Mouse (Mus musculus) heart, postnatal 0 days (tissue): ENCODE results near the gene Slc38a2. TPM values are rescaled to one million over a fixed set of nuclear protein-coding genes. Genes with fewer than 3 reads are reported as not detected.

ENCODE experiments used
- ATAC-seq: fragments of 200-750 bp; cut with Nextera tagmentation; 2 replicates; pipeline ENCODE4 v1.8.0; 2017; ENCODE audit warnings: low read depth, moderate number of reproducible peaks, moderate library complexity; ENCODE audit not compliant: insufficient read depth
- DNase-seq: peaks from one replicate; pipeline ENCODE4 v3.0.0-alpha.2; 2016; ENCODE audit warnings: low spot score
- H3K27ac ChIP-seq: fragments of 300-500 bp; sonication (generic); 2 replicates; pipeline ENCODE4 v1.5.1; 2014; ENCODE audit warnings: low read depth, mild to moderate bottlenecking
- H3K27me3 ChIP-seq: fragments of 300-500 bp; sonication (generic); 2 replicates; pipeline ENCODE4 v1.6.1; 2014; ENCODE audit warnings: low read length, mixed read lengths; ENCODE audit not compliant: control insufficient read depth, insufficient read depth
- H3K36me3 ChIP-seq: fragments of 300-500 bp; sonication (generic); replicated peaks from 2 replicates; pipeline ENCODE4 v1.6.1; 2014; ENCODE audit warnings: low read length, mixed read lengths; ENCODE audit not compliant: control insufficient read depth, insufficient read depth
- H3K4me1 ChIP-seq: fragments of 300-500 bp; sonication (generic); 2 replicates; pipeline ENCODE4 v1.6.1; 2014; ENCODE audit warnings: antibody characterized with exemption; ENCODE audit not compliant: control insufficient read depth, insufficient read depth
- H3K4me2 ChIP-seq: fragments of 300-500 bp; sonication (generic); 2 replicates; pipeline ENCODE4 v1.6.1; 2014; ENCODE audit warnings: low read depth, mild to moderate bottlenecking, low read length, moderate library complexity
- H3K4me3 ChIP-seq: fragments of 300-500 bp; sonication (generic); 2 replicates; pipeline ENCODE4 v1.5.1; 2014; ENCODE audit warnings: low read depth, low read length
- H3K9ac ChIP-seq: fragments of 300-500 bp; sonication (generic); replicated peaks from 2 replicates; pipeline ENCODE4 v1.6.1; 2014; ENCODE audit warnings: low read depth, low read length, mixed read lengths
- H3K9me3 ChIP-seq: fragments of 300-500 bp; sonication (generic); replicated peaks from 2 replicates; pipeline ENCODE4 v1.6.1; 2016; ENCODE audit warnings: low read length; ENCODE audit not compliant: control insufficient read depth
- CTCF ChIP-seq: IDR thresholded peaks from 2 replicates; pipeline ENCODE4 v1.5.1; 2016; ENCODE audit warnings: antibody characterized with exemption, control low read depth, low read depth
- EP300 ChIP-seq: IDR thresholded peaks from 2 replicates; pipeline ENCODE4 v1.6.1; 2016; ENCODE audit warnings: antibody characterized with exemption, low read depth
- WGBS: fragments of 180-500 bp; shearing (Covaris S2); extraction: QIAGEN DNeasy Blood & Tissue Kit; methylation state at CpG from one replicate; pipeline ENCODE4 v1.1.7; 2014; 5-methylcytosine and 5-hydroxymethylcytosine counted together
- polyA plus RNA-seq: library from polyadenylated mRNA; unstranded; fragments of >200 nt; fragmentation: Nextera tagmentation; extraction: Ambion mirVana; gene quantifications from 2 replicates; pipeline ENCODE4 v1.2.1, GENCODE M21; 2015
- total RNA-seq: library from RNA; depleted of rRNA; stranded (reverse); fragments of >200 nt; gene quantifications from 2 replicates; pipeline ENCODE4 v1.2.3, GENCODE M21; 2014; ENCODE audit warnings: low replicate concordance; rRNA removed

Gene Slc38a2
- total RNA-seq = 225 and 263 TPM in 2 replicates
- 130 and 144 TPM in 2 replicates for polyA plus RNA-seq

GRCm38 (mm10) chr15:96699521-96700511 lies at the start of gene Slc38a2:
Gene Slc38a2 (minus strand): TSS chr15:96699730.
- Histone ChIP-seq H3K9me3 (no peaks in the 10 kb centered on the region), H3K4me3 (peak within 1 kb of the TSS; percentile 78), H3K9ac (peak within 1 kb of the TSS; percentile 99), H3K27me3 (no peaks in the 10 kb centered on the region), H3K36me3 (peaks cover 37% of the 10 kb centered on the region), H3K4me2 (peak within 1 kb of the TSS; percentile 91), H3K27ac (peak within 1 kb of the TSS; percentile 99), H3K4me1 (peaks cover 16% of the 10 kb centered on the region)
- DNase-seq = peak; percentile 88
- ATAC-seq = peak; percentile 80
- under 1% methylated on average over 76 of the region's 76 CpGs for WGBS
- peak; percentile 83; the same call in 1 of the 2 replicates for TF ChIP-seq EP300
- peak; percentile 49 for TF ChIP-seq CTCF

- Histone ChIP-seq H3K27ac (peak overlapping the region; percentile 100), H3K4me3 (peak overlapping the region; percentile 3; the same call in 1 of the 2 replicates), H3K9me3 (no peaks in the 10 kb centered on the region), H3K4me2 (peak overlapping the region; percentile 29; the same call in 1 of the 2 replicates), H3K9ac (peak overlapping the region; percentile 63), H3K27me3 (no peaks in the 10 kb centered on the region), H3K4me1 (peaks cover 22% of the 10 kb centered on the region), H3K36me3 (no peaks in the 10 kb centered on the region)
- DNase-seq (peak; percentile 96), ATAC-seq (peak; percentile 76)
- 16% methylated on average over 10 of the region's 10 CpGs for WGBS
- TF ChIP-seq EP300 (peak; percentile 95; the same call in 1 of the 2 replicates), CTCF (no peak)
Measured at GRCm38 (mm10) chr15:96749101-96749500, 49.6 kb upstream of the Slc38a2 start.

GRCm38 (mm10) chr15:96747551-96747950 lies 48.0 kb upstream of the Slc38a2 start:
- peak; percentile 65 for DNase-seq
- Histone ChIP-seq H3K27me3 (no peaks in the 10 kb centered on the region), H3K27ac (peak overlapping the region; percentile 100), H3K9me3 (no peaks in the 10 kb centered on the region), H3K9ac (no peak overlapping the region), H3K4me2 (peak overlapping the region; percentile 28; the same call in 1 of the 2 replicates), H3K36me3 (no peaks in the 10 kb centered on the region), H3K4me1 (peaks cover 33% of the 10 kb centered on the region), H3K4me3 (no peak overlapping the region)
- ATAC-seq = 0 out of 2 replicates have a peak, but pooled peaks have one; percentile 21
- WGBS = 46% methylated on average over 11 of the region's 11 CpGs
- TF ChIP-seq CTCF (no peak), EP300 (no peak; the same call in 1 of the 2 replicates)

DNA sequence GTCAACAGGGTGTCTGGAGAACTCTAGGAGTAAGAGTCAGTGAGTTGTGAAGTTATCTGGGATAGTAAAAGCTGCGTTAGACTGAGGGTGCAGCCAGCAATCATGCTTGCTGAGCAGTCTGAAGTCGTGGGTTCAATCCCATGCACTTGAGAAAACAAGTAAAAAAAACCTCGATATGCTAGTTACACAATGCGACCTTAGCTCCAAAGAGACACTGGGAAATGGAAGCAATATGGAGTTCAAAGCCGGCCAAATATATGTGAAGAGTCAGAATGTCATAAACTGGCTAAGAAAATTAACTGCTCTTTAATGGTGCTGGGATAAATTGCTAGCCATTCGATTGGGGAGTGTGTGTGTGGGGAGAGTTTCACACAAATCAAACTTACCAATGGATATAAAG lies 47.5 kb upstream of the Slc38a2 start:
- H3K36me3 ChIP-seq = no peaks in the 10 kb centered on the region
- H3K27ac ChIP-seq = peak overlapping the region; percentile 100
- 66% methylated on average over 6 of the region's 6 CpGs for WGBS
- DNase-seq = no peak
- H3K9ac ChIP-seq = no peak overlapping the region
- TF ChIP-seq EP300 (no peak), CTCF (no peak)
- peak overlapping the region; percentile 28; the same call in 1 of the 2 replicates for H3K4me2 ChIP-seq
- H3K4me3 ChIP-seq = no peak overlapping the region
- ATAC-seq = no peak
- H3K4me1 ChIP-seq = peaks cover 31% of the 10 kb centered on the region
- H3K9me3 ChIP-seq = no peaks in the 10 kb centered on the region
- H3K27me3 ChIP-seq = no peaks in the 10 kb centered on the region

DNA sequence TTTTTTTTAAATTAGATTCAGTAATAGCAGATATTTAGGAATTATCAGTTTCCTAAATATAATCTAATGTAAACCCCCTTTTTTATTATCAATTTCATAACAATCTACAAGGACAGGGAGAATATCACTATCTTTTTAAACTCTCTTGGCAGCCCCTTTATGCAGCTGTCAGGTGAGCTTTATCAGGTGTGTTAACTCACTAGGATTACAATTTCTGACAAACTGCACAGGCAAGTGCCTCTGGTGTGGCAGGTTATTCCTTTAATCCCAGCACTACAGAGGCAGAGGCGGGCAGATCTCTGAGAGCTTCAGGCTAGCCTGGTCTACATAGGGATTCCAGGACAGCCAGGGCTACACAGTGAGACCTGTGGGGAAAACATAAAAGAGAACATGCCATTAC lies 45.8 kb upstream of the Slc38a2 start:
- Histone ChIP-seq H3K36me3 (no peaks in the 10 kb centered on the region), H3K4me1 (peaks cover 24% of the 10 kb centered on the region; the same call in 1 of the 2 replicates), H3K27me3 (no peaks in the 10 kb centered on the region), H3K4me3 (no peak overlapping the region), H3K27ac (peak overlapping the region; percentile 91), H3K4me2 (no peak overlapping the region), H3K9me3 (no peaks in the 10 kb centered on the region), H3K9ac (no peak overlapping the region)
- DNase-seq (no peak), ATAC-seq (no peak)
- WGBS = 100% methylated on average over 1 of the region's 1 CpGs
- TF ChIP-seq EP300 (no peak), CTCF (no peak)
